In genomic region chr1:136067579-136067978, GRCm38 (mm10) we compare ENCODE assay signal across 17 mouse cellular contexts. TPM values are rescaled to one million over a fixed set of nuclear protein-coding genes. Genes with fewer than 3 reads are reported as not detected.
"Had no signal": no experiment of that assay in that cellular context is flagged by ENCODE, and none has a peak within 500 bp of the region (broad histone marks: within the 10 kb centered on the region; RNA-seq: fewer than 3 reads in every experiment).

No protein-coding gene starts in this region.

- DNase-seq: kidney, adult 11 months; kidney, adult 8-10 months; kidney, postnatal 10 days; kidney, postnatal 36 days; left cerebral cortex, postnatal 4 days; liver; lung, adult 18-20 months; lung, postnatal 14 days; lung, postnatal 4 days; midbrain, embryonic 14.5 days; right cerebral cortex, postnatal 25 days; thymus, adult 18-20 months; thymus, postnatal 36 days had no signal

RNA-seq across cellular contexts. Expression of gene Cacna1s, which starts 15.0 kb away (rescaled TPM):
- total RNA-seq: megakaryocyte progenitor cell, adult 5-6 weeks; megakaryocyte-erythroid progenitor cell, adult 5-6 weeks had no signal

RNA-seq across cellular contexts. Expression of gene Ascl5, which starts 17.0 kb away (rescaled TPM):
- total RNA-seq: layer of hippocampus, adult 8-10 months; megakaryocyte progenitor cell, adult 5-6 weeks; megakaryocyte-erythroid progenitor cell, adult 5-6 weeks; monocyte, adult 5-6 weeks had no signal
